Mouse (Mus musculus) forebrain, embryonic 14.5 days (tissue): ENCODE results near the gene Trpm2. TPM values are rescaled to one million over a fixed set of nuclear protein-coding genes. Genes with fewer than 3 reads are reported as not detected.
"Not testable (repeated sequence)": the region's sequence is repeated elsewhere in the genome, so short reads cannot be mapped to it uniquely, and the experiment has no call there.

Experiments
- ATAC-seq: fragments of 200-750 bp; cut with Nextera tagmentation; 2 replicates; pipeline ENCODE4 v1.8.0; 2017; ENCODE audit warnings: mild to moderate bottlenecking, moderate library complexity
- DNase-seq: peaks from one replicate; pipeline ENCODE4 v3.0.0-alpha.2; 2015; ENCODE audit warnings: low spot score
- H3K27ac ChIP-seq: fragments of 300-500 bp; sonication (generic); 2 replicates; pipeline ENCODE4 v1.5.1; 2014; ENCODE audit warnings: low read depth, mild to moderate bottlenecking, control low read depth, low read length, moderate library complexity
- H3K27me3 ChIP-seq: fragments of 300-500 bp; sonication (generic); replicated peaks from 2 replicates; pipeline ENCODE4 v1.6.1; 2014; ENCODE audit warnings: low read length, control low read depth, mixed read lengths; ENCODE audit not compliant: control insufficient read depth, insufficient read depth
- H3K36me3 ChIP-seq: fragments of 300-500 bp; sonication (generic); 2 replicates; pipeline ENCODE4 v1.6.1; 2014; ENCODE audit warnings: low read length, control low read depth; ENCODE audit not compliant: control insufficient read depth, insufficient read depth
- H3K4me1 ChIP-seq: fragments of 300-500 bp; sonication (generic); 2 replicates; pipeline ENCODE4 v1.6.1; 2014; ENCODE audit warnings: antibody characterized with exemption, low read length, control low read depth; ENCODE audit not compliant: control insufficient read depth, insufficient read depth
- H3K4me2 ChIP-seq: fragments of 300-500 bp; sonication (generic); 2 replicates; pipeline ENCODE4 v1.6.1; 2014; ENCODE audit warnings: mild to moderate bottlenecking, control low read depth, low read length
- H3K4me3 ChIP-seq: fragments of 300-500 bp; sonication (generic); 2 replicates; pipeline ENCODE4 v1.5.1; 2014; ENCODE audit warnings: low read depth, low read length, control low read depth
- H3K9ac ChIP-seq: fragments of 300-500 bp; sonication (generic); 2 replicates; pipeline ENCODE4 v1.6.1; 2014; ENCODE audit warnings: mild to moderate bottlenecking, low read length, control low read depth, moderate library complexity
- H3K9me3 ChIP-seq: fragments of 300-500 bp; sonication (generic); replicated peaks from 2 replicates; pipeline ENCODE4 v1.6.1; 2016; ENCODE audit warnings: low read length, control low read depth, mixed read lengths; ENCODE audit not compliant: control insufficient read depth
- WGBS: fragments of 180-500 bp; shearing (Covaris S2); extraction: QIAGEN DNeasy Blood & Tissue Kit; methylation state at CpG from one replicate; pipeline ENCODE4 v1.1.7; 2014; 5-methylcytosine and 5-hydroxymethylcytosine counted together
- polyA plus RNA-seq: library from polyadenylated mRNA; unstranded; fragments of >200 nt; fragmentation: Nextera tagmentation; extraction: Ambion mirVana; gene quantifications from 2 replicates; pipeline ENCODE4 v1.2.1, GENCODE M21; 2014

The Trpm2 gene
- 1.4 and 2.8 TPM in 2 replicates for polyA plus RNA-seq

DNA sequence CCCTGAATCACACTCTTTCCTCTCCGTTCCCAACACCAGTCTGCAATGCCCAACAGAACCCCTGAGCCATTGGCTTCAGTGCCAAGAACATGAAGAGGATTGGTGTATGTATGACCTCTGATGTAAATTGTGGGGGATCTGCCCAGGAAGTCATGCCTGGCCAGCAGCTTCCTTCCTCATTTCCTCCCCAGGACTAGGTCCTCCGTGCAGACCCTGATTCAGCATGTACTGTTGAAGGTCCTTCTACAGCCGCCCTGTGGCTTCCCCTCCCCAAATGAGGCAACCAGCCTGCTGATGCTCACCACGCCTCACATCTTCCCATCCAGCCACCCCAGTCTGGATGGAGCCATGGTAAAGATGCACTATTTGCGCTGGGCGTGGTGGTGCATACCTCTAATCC lies at the start of gene Trpm2:
Gene Trpm2 (minus strand): TSS at position 83 of the 400 bp plus-strand sequence.
- Histone ChIP-seq H3K4me1 (no peaks in the 10 kb centered on the region; the same call in 1 of the 2 replicates), H3K9me3 (no peaks in the 10 kb centered on the region), H3K36me3 (no peaks in the 10 kb centered on the region), H3K9ac (peak within 1 kb of the TSS; percentile 58), H3K4me3 (peak within 1 kb of the TSS; percentile 30), H3K27ac (no peak within 1 kb of the TSS), H3K27me3 (peaks cover 3% of the 10 kb centered on the region; the same call in 1 of the 2 replicates), H3K4me2 (peak within 1 kb of the TSS; percentile 68)
- ATAC-seq (no peak), DNase-seq (no peak)
- WGBS: 93% methylated on average over 6 of the region's 6 CpGs

GRCm38 (mm10) chr10:78019984-78020383 lies 49.6 kb upstream of the Trpm2 start:
- H3K9ac ChIP-seq, H3K27me3 ChIP-seq, H3K4me2 ChIP-seq, H3K36me3 ChIP-seq, H3K4me1 ChIP-seq, H3K4me3 ChIP-seq, H3K27ac ChIP-seq, DNase-seq, ATAC-seq, H3K9me3 ChIP-seq: not testable (repeated sequence)
- WGBS: 90% methylated on average over 6 of the region's 11 CpGs

- ATAC-seq (no peak), DNase-seq (no peak)
- WGBS: 76% methylated on average over 4 of the region's 4 CpGs
- Histone ChIP-seq H3K36me3 (no peaks in the 10 kb centered on the region), H3K4me2 (no peak overlapping the region), H3K4me1 (no peaks in the 10 kb centered on the region), H3K27ac (no peak overlapping the region), H3K27me3 (no peaks in the 10 kb centered on the region), H3K4me3 (no peak overlapping the region), H3K9me3 (no peaks in the 10 kb centered on the region), H3K9ac (no peak overlapping the region)
Measured at GRCm38 (mm10) chr10:78019291-78019690, 48.9 kb upstream of the Trpm2 start.

- peak overlapping the region; percentile 36; the same call in 1 of the 2 replicates for H3K9ac ChIP-seq
Measured at GRCm38 (mm10) chr10:78018797-78019203, 48.4 kb upstream of the Trpm2 start.

DNA sequence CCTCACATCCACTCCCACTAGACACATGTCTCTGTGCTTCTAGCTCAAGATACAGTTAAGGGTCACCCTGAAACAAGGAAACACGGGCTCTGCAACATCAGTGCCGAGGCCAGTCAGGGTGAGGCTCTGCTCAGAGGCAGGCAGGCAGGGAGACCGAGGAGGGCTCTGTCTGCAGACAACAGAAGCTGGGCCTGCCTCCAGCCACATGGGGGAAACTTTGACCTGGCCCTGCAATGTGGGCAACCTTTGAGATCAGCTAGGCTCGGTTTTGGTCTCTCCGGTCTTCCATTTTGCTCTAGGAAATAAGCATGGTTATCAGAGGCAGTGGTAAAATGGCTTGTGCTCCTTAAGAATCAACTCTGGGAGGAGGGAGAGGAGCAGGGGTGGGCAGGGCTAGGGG lies 46.0 kb upstream of the Trpm2 start:
- Histone ChIP-seq H3K27me3 (no peaks in the 10 kb centered on the region), H3K4me2 (no peak overlapping the region), H3K9me3 (no peaks in the 10 kb centered on the region), H3K4me1 (no peaks in the 10 kb centered on the region), H3K4me3 (no peak overlapping the region), H3K27ac (no peak overlapping the region), H3K36me3 (no peaks in the 10 kb centered on the region), H3K9ac (no peak overlapping the region)
- WGBS: 55% methylated on average over 5 of the region's 5 CpGs
- no peak for ATAC-seq
- no peak for DNase-seq

More at GRCm38 (mm10) chr10:78018797-78019203, 48.4 kb upstream of the Trpm2 start:
- H3K36me3 ChIP-seq: no peaks in the 10 kb centered on the region
- peak; percentile 73 for ATAC-seq
- H3K9me3 ChIP-seq: no peaks in the 10 kb centered on the region
- peak overlapping the region; percentile 13; the same call in 1 of the 2 replicates for H3K4me3 ChIP-seq
- H3K4me1 ChIP-seq: no peaks in the 10 kb centered on the region
- no peaks in the 10 kb centered on the region for H3K27me3 ChIP-seq
- DNase-seq: peak; percentile 92
- no peak overlapping the region for H3K27ac ChIP-seq
- 16% methylated on average over 19 of the region's 19 CpGs for WGBS
- peak overlapping the region; percentile 53 for H3K4me2 ChIP-seq

DNA sequence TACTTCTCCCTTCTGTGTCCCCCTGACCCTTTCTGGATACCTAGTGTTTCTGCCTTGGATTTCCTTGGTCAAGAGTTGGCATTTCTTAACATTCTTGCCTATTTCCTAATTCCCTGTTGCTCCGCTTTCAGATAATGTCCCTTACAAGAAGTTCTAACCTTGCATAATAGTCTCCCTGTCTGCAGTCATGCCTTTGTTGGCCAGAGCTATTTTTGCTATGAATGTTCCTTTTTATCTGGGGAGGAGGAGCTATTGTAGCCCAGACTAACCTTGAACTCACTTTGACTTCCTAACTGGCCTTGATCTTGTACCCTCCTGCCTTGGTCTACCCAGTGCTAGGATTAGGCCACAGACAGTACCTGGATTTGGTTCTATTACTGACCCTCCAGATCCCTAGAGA lies 45.1 kb upstream of the Trpm2 start:
- ATAC-seq (no peak), DNase-seq (no peak)
- no peak overlapping the region for H3K4me2 ChIP-seq
- H3K9me3 ChIP-seq: no peaks in the 10 kb centered on the region
- H3K9ac ChIP-seq: no peak overlapping the region
- no peak overlapping the region for H3K4me3 ChIP-seq
- no peaks in the 10 kb centered on the region for H3K4me1 ChIP-seq
- no peaks in the 10 kb centered on the region for H3K36me3 ChIP-seq
- no peak overlapping the region for H3K27ac ChIP-seq
- H3K27me3 ChIP-seq: no peaks in the 10 kb centered on the region
- 92% methylated on average over 1 of the region's 1 CpGs for WGBS

- ATAC-seq (no peak), DNase-seq (no peak)
- Histone ChIP-seq H3K27me3 (no peaks in the 10 kb centered on the region), H3K4me3 (no peak overlapping the region), H3K36me3 (no peaks in the 10 kb centered on the region), H3K4me2 (no peak overlapping the region), H3K9ac (no peak overlapping the region), H3K27ac (no peak overlapping the region), H3K9me3 (no peaks in the 10 kb centered on the region), H3K4me1 (peaks cover 9% of the 10 kb centered on the region)
- WGBS: 95% methylated on average over 18 of the region's 18 CpGs
Measured at GRCm38 (mm10) chr10:78012661-78013495, 42.5 kb upstream of the Trpm2 start.

DNA sequence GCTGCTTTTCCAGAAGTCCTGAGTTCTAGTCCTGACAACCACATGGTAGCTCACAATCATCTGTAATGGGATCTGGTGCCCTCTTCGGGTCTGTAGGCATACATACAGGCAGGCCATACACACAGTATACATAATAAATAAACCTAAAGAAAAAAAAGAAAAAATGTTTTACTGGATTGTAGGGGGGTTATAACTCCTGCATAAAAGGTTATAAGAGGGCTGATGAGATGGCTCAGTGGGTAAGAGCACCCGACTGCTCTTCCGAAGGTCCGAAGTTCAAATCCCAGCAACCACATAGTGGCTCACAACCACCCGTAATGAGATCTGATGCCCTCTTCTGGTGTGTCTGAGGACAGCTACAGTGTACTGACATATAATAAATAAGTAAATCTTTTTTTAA lies 40.8 kb upstream of the Trpm2 start:
- H3K4me2 ChIP-seq, H3K4me3 ChIP-seq, H3K36me3 ChIP-seq, H3K9ac ChIP-seq, H3K27ac ChIP-seq, DNase-seq, H3K9me3 ChIP-seq, ATAC-seq, H3K27me3 ChIP-seq: not testable (repeated sequence)
- 95% methylated on average over 5 of the region's 5 CpGs for WGBS
- H3K4me1 ChIP-seq: peaks cover 14% of the 10 kb centered on the region

- Histone ChIP-seq H3K36me3 (no peaks in the 10 kb centered on the region), H3K9ac (no peak overlapping the region), H3K4me2 (peak overlapping the region; percentile 61; the same call in 1 of the 2 replicates), H3K27me3 (no peaks in the 10 kb centered on the region), H3K27ac (no peak overlapping the region), H3K9me3 (no peaks in the 10 kb centered on the region), H3K4me1 (peaks cover 14% of the 10 kb centered on the region), H3K4me3 (no peak overlapping the region)
- DNase-seq (no peak), ATAC-seq (no peak)
- 17% methylated on average over 10 of the region's 10 CpGs for WGBS
Measured at GRCm38 (mm10) chr10:78010335-78010734, 40.0 kb upstream of the Trpm2 start.
